Mouse (Mus musculus) CH12.LX (cell line): ENCODE data around the gene Fhit. TPM values are rescaled to one million over a fixed set of nuclear protein-coding genes. Genes with fewer than 3 reads are reported as not detected.

ENCODE experiments used
- DNase-seq: peaks from one replicate; pipeline ENCODE4 v3.0.0-alpha.2; 2013; ENCODE audit errors: extremely low read depth
- H3K27ac ChIP-seq: 2 replicates; pipeline ENCODE4 v1.5.1; 2012; ENCODE audit warnings: low read depth, mild to moderate bottlenecking, control low read depth, moderate library complexity; ENCODE audit not compliant: insufficient read depth
- H3K27me3 ChIP-seq: replicated peaks from 2 replicates; pipeline ENCODE3; 2012; ENCODE audit warnings: inconsistent platforms
- H3K36me3 ChIP-seq, 2 experiments: replicated peaks in 1 of 2; 2 replicates each; pipeline versions ENCODE3 to v1.6.1; 2012; ENCODE audit warnings: inconsistent platforms in 1 of 2, low read length in 1 of 2, mild to moderate bottlenecking in 1 of 2, mixed read lengths in 1 of 2, moderate library complexity in 1 of 2; ENCODE audit not compliant: control insufficient read depth in 1 of 2, insufficient read depth in 1 of 2
- H3K4me1 ChIP-seq, 2 experiments: 2 replicates each; pipeline ENCODE4 v1.6.1; 2012; ENCODE audit warnings: inconsistent platforms in 1 of 2, moderate library complexity in 1 of 2; ENCODE audit not compliant: insufficient read depth in 2 of 2, control insufficient read depth in 1 of 2
- H3K4me2 ChIP-seq: 2 replicates; pipeline ENCODE4 v1.6.1; 2012; ENCODE audit warnings: low read depth, mild to moderate bottlenecking, control low read depth; ENCODE audit not compliant: poor library complexity, insufficient read depth, severe bottlenecking
- H3K4me3 ChIP-seq, 3 experiments: fragments of 150-350 bp in 1 of 3; sonication (generic) in 1 of 3; replicated peaks in 1 of 3; 2 replicates each; pipeline versions ENCODE3 to v1.5.1; 2011 to 2012; ENCODE audit warnings: low read depth in 2 of 3, low read length in 2 of 3, mild to moderate bottlenecking in 2 of 3, moderate library complexity in 2 of 3, control low read depth in 1 of 3, improper control_type of control experiment in 1 of 3, inconsistent platforms in 1 of 3, mixed read lengths in 1 of 3; ENCODE audit not compliant: poor library complexity in 1 of 3
- H3K79me2 ChIP-seq: replicated peaks from 2 replicates; pipeline ENCODE4 v1.6.1; 2012; ENCODE audit warnings: mild to moderate bottlenecking, moderate library complexity; ENCODE audit not compliant: control insufficient read depth, poor library complexity, insufficient read depth, severe bottlenecking; ENCODE audit errors: extremely low read depth
- H3K9ac ChIP-seq: 2 replicates; pipeline ENCODE4 v1.6.1; 2012; ENCODE audit warnings: low read depth, mild to moderate bottlenecking, control low read depth, moderate library complexity; ENCODE audit not compliant: insufficient read depth
- H3K9me3 ChIP-seq: replicated peaks from 2 replicates; pipeline ENCODE3; 2012; ENCODE audit warnings: low read length, inconsistent platforms, mixed read lengths
- CHD1 ChIP-seq: IDR thresholded peaks from 2 replicates; pipeline ENCODE4 v1.6.1; 2012; ENCODE audit warnings: low read depth, low read length, improper control_type of control experiment, inconsistent platforms
- CHD2 ChIP-seq: IDR thresholded peaks from 2 replicates; pipeline ENCODE4 v1.6.1; 2011; ENCODE audit warnings: low read length, improper control_type of control experiment
- CTCF ChIP-seq, 2 experiments: IDR thresholded peaks in 1 of 2; conservative IDR thresholded peaks in 1 of 2; 2 replicates each; pipeline ENCODE4 v1.5.1; 2011 to 2012; ENCODE audit warnings: low read depth in 2 of 2, low read length in 2 of 2, improper control_type of control experiment in 1 of 2, inconsistent platforms in 1 of 2, mild to moderate bottlenecking in 1 of 2, moderate library complexity in 1 of 2
- ELF1 ChIP-seq: IDR thresholded peaks from 2 replicates; pipeline ENCODE4 v1.6.1; 2014; ENCODE audit warnings: low read depth, mild to moderate bottlenecking, inconsistent platforms, low read length, improper control_type of control experiment
- ETS1 ChIP-seq: conservative IDR thresholded peaks from 2 replicates; pipeline ENCODE4 v1.6.1; 2012; ENCODE audit warnings: low read depth, mild to moderate bottlenecking, inconsistent platforms, low read length, improper control_type of control experiment, moderate library complexity
- JUN ChIP-seq: IDR thresholded peaks from 2 replicates; pipeline ENCODE4 v1.6.1; 2011; ENCODE audit warnings: low read depth, mild to moderate bottlenecking, low read length, improper control_type of control experiment, moderate library complexity; ENCODE audit not compliant: insufficient read depth
- JUND ChIP-seq: conservative IDR thresholded peaks from 2 replicates; pipeline ENCODE4 v1.6.1; 2011; ENCODE audit warnings: low read depth, low read length, improper control_type of control experiment
- KAT2A ChIP-seq: IDR thresholded peaks from 2 replicates; pipeline ENCODE4 v1.6.1; 2012; ENCODE audit warnings: low read length, improper control_type of control experiment, inconsistent platforms; ENCODE audit not compliant: insufficient replicate concordance
- MAFK ChIP-seq: IDR thresholded peaks from 2 replicates; pipeline ENCODE4 v1.6.1; 2011; ENCODE audit warnings: low read length, improper control_type of control experiment; ENCODE audit not compliant: insufficient replicate concordance
- MAX ChIP-seq: IDR thresholded peaks from 2 replicates; pipeline ENCODE4 v1.6.1; 2011; ENCODE audit warnings: low read length, improper control_type of control experiment
- MAZ ChIP-seq: IDR thresholded peaks from 2 replicates; pipeline ENCODE4 v1.6.1; 2012; ENCODE audit warnings: low read depth, mild to moderate bottlenecking, inconsistent platforms, low read length, improper control_type of control experiment, moderate library complexity
- MEF2A ChIP-seq: IDR thresholded peaks from 2 replicates; pipeline ENCODE4 v1.6.1; 2014; ENCODE audit warnings: low read depth, mild to moderate bottlenecking, inconsistent platforms, low read length, improper control_type of control experiment, borderline replicate concordance
- MXI1 ChIP-seq: IDR thresholded peaks from 2 replicates; pipeline ENCODE4 v1.6.1; 2011; ENCODE audit warnings: mild to moderate bottlenecking, low read depth, low read length, improper control_type of control experiment
- MYC ChIP-seq: IDR thresholded peaks from 2 replicates; pipeline ENCODE4 v1.6.1; 2011; ENCODE audit warnings: low read depth, mild to moderate bottlenecking, improper control_type of control experiment, low read length
- NELFE ChIP-seq: IDR thresholded peaks from 2 replicates; pipeline ENCODE4 v1.6.1; 2011; ENCODE audit warnings: low read depth, low read length, improper control_type of control experiment
- NRF1 ChIP-seq: IDR thresholded peaks from 2 replicates; pipeline ENCODE4 v1.6.1; 2014; ENCODE audit warnings: low read depth, mild to moderate bottlenecking, inconsistent platforms, low read length, improper control_type of control experiment, moderate library complexity
- PAX5 ChIP-seq: IDR thresholded peaks from 2 replicates; pipeline ENCODE4 v1.6.1; 2012; ENCODE audit warnings: low read length, inconsistent platforms, mixed read lengths
- POLR2A ChIP-seq: IDR thresholded peaks from 2 replicates; pipeline ENCODE4 v1.6.1; 2011; ENCODE audit warnings: low read depth, mild to moderate bottlenecking, improper control_type of control experiment, low read length
- POLR2AphosphoS2 ChIP-seq: IDR thresholded peaks from 2 replicates; pipeline ENCODE4 v1.6.1; 2011; ENCODE audit warnings: low read depth, low read length, improper control_type of control experiment
- RAD21 ChIP-seq: IDR thresholded peaks from 2 replicates; pipeline ENCODE4 v1.6.1; 2011; ENCODE audit warnings: low read depth, mild to moderate bottlenecking, low read length, improper control_type of control experiment, moderate library complexity
- RCOR1 ChIP-seq: conservative IDR thresholded peaks from 2 replicates; pipeline ENCODE4 v1.6.1; 2012; ENCODE audit warnings: low read depth, mild to moderate bottlenecking, inconsistent platforms, low read length, improper control_type of control experiment
- SIN3A ChIP-seq: IDR thresholded peaks from 2 replicates; pipeline ENCODE4 v1.6.1; 2012; ENCODE audit warnings: low read length, improper control_type of control experiment, inconsistent platforms
- TCF12 ChIP-seq: IDR thresholded peaks from 2 replicates; pipeline ENCODE4 v1.6.1; 2014; ENCODE audit warnings: low read depth, mild to moderate bottlenecking, inconsistent platforms, low read length, improper control_type of control experiment
- UBTF ChIP-seq: IDR thresholded peaks from 2 replicates; pipeline ENCODE4 v1.6.1; 2012; ENCODE audit warnings: low read depth, mild to moderate bottlenecking, inconsistent platforms, low read length, improper control_type of control experiment, moderate library complexity
- USF1 ChIP-seq: IDR thresholded peaks from 2 replicates; pipeline ENCODE4 v1.6.1; 2014; ENCODE audit warnings: low read depth, mild to moderate bottlenecking, inconsistent platforms, low read length, improper control_type of control experiment
- ZC3H11A ChIP-seq: IDR thresholded peaks from 2 replicates; pipeline ENCODE4 v1.6.1; 2012; ENCODE audit warnings: low read depth, mild to moderate bottlenecking, inconsistent platforms, low read length, improper control_type of control experiment
- ZKSCAN1 ChIP-seq: IDR thresholded peaks from 2 replicates; pipeline ENCODE4 v1.6.1; 2012; ENCODE audit warnings: low read depth, inconsistent platforms, low read length, improper control_type of control experiment, borderline replicate concordance
- ZMIZ1 ChIP-seq: IDR thresholded peaks from 2 replicates; pipeline ENCODE4 v1.6.1; 2012; ENCODE audit warnings: low read depth, mild to moderate bottlenecking, inconsistent platforms, low read length, improper control_type of control experiment
- ZNF384 ChIP-seq: IDR thresholded peaks from 2 replicates; pipeline ENCODE4 v1.6.1; 2012; ENCODE audit warnings: low read depth, low read length, improper control_type of control experiment, inconsistent platforms
- dilution Hi-C: fragments of 300-500 bp; cut with MboI; formaldehyde crosslinking; loops from 2 replicates; pipeline ENCODE4 v1.14.3; 2020; ENCODE audit warnings: low sequenced_read_pairs; ENCODE audit not compliant: extremely low pct_unique_long_range_greater_than_20kb, extremely low pct_ligation_motif_present
- in situ Hi-C: fragments of 300-500 bp; cut with MboI; formaldehyde crosslinking; loops from 3 replicates; pipeline ENCODE4 v1.14.3; 2019; ENCODE audit warnings: low sequenced_read_pairs, low pct_ligation_motif_present, low pct_unique_long_range_greater_than_20kb, mixed read lengths
- polyA plus RNA-seq: library from polyadenylated mRNA; unstranded; fragments of >175 nt; gene quantifications from 2 replicates; pipeline ENCODE4 v1.2.1, GENCODE M21; 2012; ENCODE audit warnings: low read depth; ENCODE audit not compliant: insufficient read length
- total RNA-seq, 2 experiments: library from RNA; depleted of rRNA; stranded (reverse); fragments of 300-350 nt in 1 of 2; fragments of >200 nt in 1 of 2; gene quantifications; 2 replicates each; pipeline ENCODE4 v1.2.3; 2012 to 2014

Gene Fhit
- total and polyA plus RNA-seq, 3 experiments, result 0.64 to 1.9 (median 0.64) TPM

DNA sequence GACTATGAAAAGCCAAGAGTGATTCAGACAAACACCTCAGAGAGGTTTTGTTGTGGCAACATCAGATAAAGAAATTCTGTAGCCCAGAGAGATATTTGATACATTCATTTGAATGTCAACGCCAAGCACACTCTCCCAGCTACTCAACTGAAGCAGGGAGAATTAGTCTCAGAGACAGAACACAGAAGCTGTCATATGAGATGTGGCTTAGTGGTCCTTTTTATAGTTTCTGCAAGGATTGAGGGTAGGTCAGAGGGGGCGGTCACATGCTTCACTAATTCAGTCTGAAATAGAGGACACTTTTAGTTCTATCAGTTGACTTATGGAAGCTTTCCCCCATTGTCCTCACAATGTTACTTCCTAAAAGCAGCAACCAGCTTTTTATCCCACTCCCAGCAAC is 98.2 kb downstream of the Fhit start:
- Histone ChIP-seq H3K27ac (no peak overlapping the region), H3K9me3 (no peaks in the 10 kb centered on the region)
- no peak for DNase-seq

DNA sequence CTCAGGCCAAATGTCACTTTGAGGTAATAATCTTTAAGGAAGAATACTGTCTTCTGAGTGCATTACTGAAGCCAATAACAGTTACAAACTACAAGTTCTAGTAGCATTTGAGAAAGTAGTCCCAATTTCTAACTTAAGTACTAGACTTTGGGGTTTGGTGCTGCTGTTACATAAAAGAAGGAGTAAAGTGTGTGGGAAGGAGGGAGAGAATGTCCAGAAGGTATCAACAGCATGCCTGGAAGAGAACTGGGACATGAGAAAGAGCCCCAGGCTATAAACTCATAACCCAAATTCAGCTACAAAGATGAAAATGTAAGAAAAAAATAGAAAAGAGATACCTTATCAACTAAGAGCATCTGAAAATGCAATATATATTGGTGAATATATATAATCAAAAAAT is 101.6 kb downstream of the Fhit start:
- no peak for DNase-seq
- no peak for TF ChIP-seq RAD21
- TF ChIP-seq MAFK, result no peak
- TF ChIP-seq JUND, result no peak
- no peak for TF ChIP-seq CHD2
- no peak for TF ChIP-seq MAZ
- no peak for TF ChIP-seq ELF1
- TF ChIP-seq POLR2AphosphoS2, result no peak
- TF ChIP-seq CTCF (conservative IDR thresholded peaks at IDR 0.05 in 1 of 2, IDR thresholded peaks at IDR 0.05 in 1 of 2; ENCODE audit: low read depth in 2 of 2, low read length in 2 of 2), result no peak
- no peak for TF ChIP-seq ETS1
- TF ChIP-seq UBTF, result no peak
- no peak for TF ChIP-seq MYC
- TF ChIP-seq MAX, result no peak
- TF ChIP-seq SIN3A, result no peak
- no peak for TF ChIP-seq NRF1
- TF ChIP-seq MEF2A, result no peak
- TF ChIP-seq POLR2A, result no peak
- no peak for TF ChIP-seq USF1
- no peak for TF ChIP-seq JUN
- no peak for TF ChIP-seq PAX5
- no peak for TF ChIP-seq ZNF384
- H3K4me3 ChIP-seq, result no peak overlapping the region
- H3K4me2 ChIP-seq, result no peak overlapping the region
- dilution Hi-C loops (no loop called here), in situ Hi-C loops (no loop called here)
- no peaks in the 10 kb centered on the region for H3K36me3 ChIP-seq
- no peaks in the 10 kb centered on the region for H3K9me3 ChIP-seq
- H3K79me2 ChIP-seq, result no peaks in the 10 kb centered on the region
- no peaks in the 10 kb centered on the region for H3K27me3 ChIP-seq
- no peak overlapping the region for H3K9ac ChIP-seq
- H3K27ac ChIP-seq, result no peak overlapping the region
- H3K4me1 ChIP-seq, result no peaks in the 10 kb centered on the region

More for the DNA sequence above, 98.2 kb downstream of the Fhit start:
- in situ Hi-C loops, result no loop called here
- H3K4me3 ChIP-seq, result no peak overlapping the region
- TF ChIP-seq PAX5 (no peak), JUND (no peak), MYC (no peak), MAX (no peak), CHD2 (no peak), POLR2AphosphoS2 (no peak), RAD21 (no peak), CHD1 (no peak), JUN (no peak), CTCF (conservative IDR thresholded peaks at IDR 0.05 in 1 of 2, IDR thresholded peaks at IDR 0.05 in 1 of 2; ENCODE audit: low read depth in 2 of 2, low read length in 2 of 2) (no peak), UBTF (no peak), ZNF384 (no peak), ZC3H11A (no peak), RCOR1 (no peak), ZMIZ1 (no peak), ZKSCAN1 (no peak), NELFE (no peak), MXI1 (no peak), TCF12 (no peak), KAT2A (no peak)
- no peak overlapping the region for H3K4me2 ChIP-seq
- no peaks in the 10 kb centered on the region for H3K36me3 ChIP-seq
- dilution Hi-C loops, result no loop called here
- H3K27me3 ChIP-seq, result no peaks in the 10 kb centered on the region
- no peak overlapping the region for H3K9ac ChIP-seq
- no peaks in the 10 kb centered on the region for H3K79me2 ChIP-seq
- H3K4me1 ChIP-seq, result no peaks in the 10 kb centered on the region
